Mouse (Mus musculus) ovary, postnatal 14 days (tissue): ENCODE measurements around the gene Gm13090.

Experiments used
- DNase-seq: peaks from one replicate; pipeline ENCODE4 v3.0.0; 2022; ENCODE audit warnings: low spot score

Gene Gm13090

GRCm38 (mm10) chr4:151138586-151138985, 49.2 kb downstream of the Gm13090 start:
- DNase-seq = no peak

GRCm38 (mm10) chr4:151139053-151139840, 49.9 kb downstream of the Gm13090 start:
- DNase-seq = peak; percentile 60

DNA sequence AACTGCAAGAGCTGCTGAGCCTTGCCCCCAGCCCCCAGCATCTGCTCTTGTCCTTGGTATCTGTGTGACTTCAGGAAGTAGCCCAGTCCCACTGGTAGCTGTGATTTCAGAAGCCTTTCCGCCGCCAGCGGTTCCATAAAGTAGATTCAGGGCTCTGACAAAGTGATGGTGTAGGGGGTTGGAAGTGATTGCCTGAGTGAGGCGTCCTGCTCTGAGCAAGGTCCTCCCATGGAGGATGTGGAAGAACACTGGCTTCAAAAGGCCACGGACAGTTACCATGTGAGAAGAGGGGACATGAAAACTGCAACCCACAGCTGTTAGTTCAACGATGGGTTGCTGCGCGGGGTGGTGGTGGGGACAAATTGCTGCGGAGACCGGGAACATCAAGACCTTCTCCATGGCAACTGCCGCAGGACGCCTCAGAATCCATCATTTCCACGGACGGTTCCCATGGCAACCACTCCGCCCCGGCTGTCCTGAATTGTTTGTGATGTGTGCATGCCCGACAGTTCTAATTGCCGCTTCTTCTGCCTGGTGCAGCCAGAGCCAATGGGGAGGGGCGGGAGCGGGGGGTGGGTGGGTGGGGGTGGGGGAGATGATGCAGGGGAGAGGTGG, 51.1 kb downstream of the Gm13090 start:
- no peak for DNase-seq
